Mouse (Mus musculus): ENCODE data around the gene Fhl2.

DNA sequence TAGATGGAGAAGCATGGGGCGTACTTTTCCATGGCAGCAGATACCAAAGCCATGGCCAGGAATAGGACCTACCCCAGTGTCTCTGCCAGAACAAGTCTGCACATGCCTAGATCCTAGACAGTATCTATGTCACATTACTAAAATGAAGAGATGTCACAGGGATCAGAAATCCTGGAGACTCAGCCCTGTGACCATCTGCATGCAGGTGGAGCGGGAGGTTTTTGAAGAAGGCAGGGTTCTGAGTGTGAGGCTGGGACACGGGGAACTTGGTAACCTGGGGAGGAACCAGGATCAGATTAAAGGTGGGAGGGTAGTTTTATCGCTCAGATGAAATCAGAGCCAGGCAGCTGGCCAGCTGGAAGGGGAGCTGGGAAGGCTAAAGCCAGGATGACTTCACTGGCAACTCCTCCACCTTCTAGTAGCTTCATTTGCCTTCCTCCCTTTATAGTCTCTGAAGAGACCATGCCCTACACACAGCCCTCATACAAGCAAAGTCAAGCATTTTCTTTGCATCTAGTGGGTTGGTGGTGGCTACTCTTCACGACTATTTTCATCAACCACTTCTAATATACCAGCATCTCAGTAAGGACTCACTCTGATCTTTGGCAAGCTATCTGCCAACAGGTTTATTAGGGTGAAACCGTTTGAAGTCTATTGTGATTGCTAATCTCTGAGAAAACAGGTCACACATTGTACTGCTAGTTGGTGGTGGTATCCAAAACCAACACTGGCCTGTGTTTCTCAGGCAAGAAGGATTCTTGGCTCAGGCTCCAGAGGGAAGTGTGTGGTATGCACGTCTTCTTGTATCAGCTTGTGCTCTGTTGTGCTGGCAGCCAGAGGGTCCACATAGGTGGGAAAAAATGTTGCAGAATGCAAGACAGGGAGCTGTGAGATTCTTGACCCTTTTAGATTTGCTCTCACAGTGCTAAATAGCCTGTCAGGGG, 23.2 kb downstream of the Fhl2 start:
- TF ChIP-seq CTCF (IDR thresholded peaks at IDR 0.05; ENCODE audit: low read depth) (no peak), EP300 (IDR thresholded peaks at IDR 0.05; ENCODE audit: low read depth) (no peak)

Measured in liver, postnatal 0 days (tissue).